Mouse (Mus musculus): ENCODE data around the gene Scnm1.

DNA sequence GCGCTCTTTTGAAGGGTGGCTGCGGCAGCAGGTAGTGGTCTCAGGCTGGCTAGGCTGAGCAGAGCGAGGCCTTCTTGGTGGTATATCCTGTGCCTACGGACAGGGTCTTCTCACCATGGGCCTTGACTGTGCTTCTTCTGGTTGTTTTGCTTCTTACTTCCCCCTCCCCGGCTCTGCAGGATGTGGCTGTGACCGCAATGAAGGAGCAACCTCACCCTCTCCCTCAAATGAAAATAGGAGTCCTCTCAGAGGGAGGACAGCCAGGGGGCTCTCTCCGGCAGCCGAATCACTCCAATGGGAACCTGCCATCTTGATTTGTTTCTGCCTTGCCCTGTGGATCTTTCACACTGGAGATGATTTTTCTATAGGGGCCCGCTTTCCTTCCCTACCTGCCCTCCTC, 7.7 kb upstream of the Scnm1 start:
- TF ChIP-seq CTCF (IDR thresholded peaks at IDR 0.05; ENCODE audit: low read depth) = no peak; the same call in 1 of the 2 replicates
- no peak for TF ChIP-seq EP300 (IDR thresholded peaks at IDR 0.05; ENCODE audit: low read depth)
